Mouse (Mus musculus) ES-E14 (cell line): Measurements from ENCODE around the gene Cd2bp2.

Experiments
- CHD2 ChIP-seq: IDR thresholded peaks from 2 replicates; pipeline ENCODE4 v1.6.1; 2014; ENCODE audit warnings: mild to moderate bottlenecking, low read depth, low read length, inconsistent platforms
- HCFC1 ChIP-seq: IDR thresholded peaks from 2 replicates; pipeline ENCODE4 v1.6.1; 2012; ENCODE audit warnings: low read length, inconsistent platforms, borderline replicate concordance; ENCODE audit not compliant: insufficient read depth
- MAFK ChIP-seq: IDR thresholded peaks from 2 replicates; pipeline ENCODE4 v1.6.1; 2014; ENCODE audit warnings: mild to moderate bottlenecking, low read depth, low read length, inconsistent platforms; ENCODE audit not compliant: insufficient read depth
- ZC3H11A ChIP-seq: IDR thresholded peaks from 2 replicates; pipeline ENCODE4 v1.6.1; 2012; ENCODE audit warnings: low read depth, mild to moderate bottlenecking, inconsistent platforms, low read length, borderline replicate concordance
- ZNF384 ChIP-seq: IDR thresholded peaks from 2 replicates; pipeline ENCODE4 v1.6.1; 2012; ENCODE audit warnings: low read depth, low read length, inconsistent platforms

DNA sequence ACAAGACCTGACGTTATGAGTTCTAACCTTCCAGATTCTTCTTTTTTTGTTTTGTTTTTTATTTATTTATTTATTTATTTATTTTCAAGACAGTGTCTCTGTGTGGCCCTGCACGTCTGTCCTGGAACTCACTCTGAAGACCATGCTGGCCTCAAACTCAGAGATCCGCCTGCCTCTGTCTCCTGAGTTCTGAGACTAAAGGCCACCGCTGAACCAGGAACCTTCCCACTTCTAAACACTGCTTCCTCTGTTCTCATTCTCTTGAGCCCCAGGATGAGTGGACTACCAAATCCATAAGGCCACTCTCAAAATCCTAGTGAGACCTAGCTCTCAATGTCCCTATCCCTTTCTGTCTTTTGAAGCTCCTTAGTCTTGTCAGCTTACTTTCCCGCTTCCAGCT, 14.0 kb upstream of the Cd2bp2 start:
- TF ChIP-seq HCFC1 = no peak
- no peak for TF ChIP-seq ZC3H11A
- TF ChIP-seq CHD2 = no peak
- no peak for TF ChIP-seq ZNF384
- TF ChIP-seq MAFK = no peak
